ENCODE assay signal across 12 mouse cellular contexts in the genomic region with DNA sequence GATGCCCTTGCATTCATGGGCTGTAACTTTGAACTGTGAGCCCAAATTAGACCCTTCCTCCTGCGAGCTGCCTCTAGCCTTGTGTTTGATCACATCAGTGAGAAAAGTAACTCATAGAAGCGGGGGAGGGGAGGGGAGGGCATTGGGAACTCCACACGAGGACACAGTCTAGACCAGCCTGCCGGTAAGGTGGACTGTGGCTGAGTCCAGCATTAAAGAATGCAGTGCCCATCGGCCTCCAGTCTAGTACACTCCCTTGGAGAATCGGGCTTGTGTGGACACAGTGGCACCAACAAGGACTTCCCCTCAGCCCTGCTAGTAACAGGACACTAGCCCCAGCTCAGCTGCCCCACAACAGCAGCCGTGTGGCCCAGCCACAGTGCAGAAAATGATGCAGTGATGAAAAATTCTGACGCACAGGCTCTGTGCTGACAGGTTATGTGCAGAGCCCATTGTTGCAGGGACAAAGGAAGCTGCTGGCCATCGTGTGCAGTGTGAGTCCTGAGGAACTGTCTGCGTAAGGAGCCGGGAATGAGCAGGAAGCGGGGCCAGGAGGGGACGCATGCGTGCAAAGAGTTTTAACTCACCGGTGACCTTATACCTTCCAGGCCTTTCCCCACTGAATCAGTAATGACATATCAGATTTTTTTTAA. TPM values are rescaled to one million over a fixed set of nuclear protein-coding genes. Genes with fewer than 3 reads are reported as not detected.
DNase-seq lines count a peak whose midpoint lies in the region; ATAC-seq and TF ChIP-seq lines count a peak whose summit lies in the region.
"Had no signal": no experiment of that assay in that cellular context is flagged by ENCODE, and none has a peak within 500 bp of the region (broad histone marks: within the 10 kb centered on the region; RNA-seq: fewer than 3 reads in every experiment).

No protein-coding gene starts in this region.

- peaks cover 4% of the 10 kb centered on the region; the same call in 1 of the 2 replicates for H3K27me3 ChIP-seq in kidney, embryonic 16.5 days (ENCODE audit: insufficient read depth, low read length)
- no peaks in the 10 kb centered on the region for H3K27me3 ChIP-seq in kidney, adult 2 months (replicated peaks; ENCODE audit: control insufficient read depth, insufficient read depth, low read length)
- no peaks in the 10 kb centered on the region for H3K27me3 ChIP-seq in forebrain, embryonic 13.5 days
- no peaks in the 10 kb centered on the region for H3K27me3 ChIP-seq in limb, embryonic 10.5 days (ENCODE audit: low read depth, poor library complexity, severe bottlenecking)
- no peaks in the 10 kb centered on the region for H3K27me3 ChIP-seq in midbrain, postnatal 0 days (ENCODE audit: insufficient read depth, low read length)
- H3K27me3 ChIP-seq: liver, embryonic 12.5 days had no signal

- ATAC-seq in kidney, embryonic 16.5 days (ENCODE audit: low FRiP score, low TSS enrichment) = peak; percentile 35; the same call in 1 of the 2 replicates
- no peak for ATAC-seq in forebrain, embryonic 13.5 days
- ATAC-seq in midbrain, postnatal 0 days (ENCODE audit: low FRiP score) = no peak
- ATAC-seq in activated CD4-positive, CD25-positive, alpha-beta regulatory T cell, adult 4 months = no peak
- ATAC-seq: liver, embryonic 12.5 days had no signal

- H3K9ac ChIP-seq in kidney, embryonic 16.5 days (replicated peaks; ENCODE audit: low read length) = no peak overlapping the region
- peak overlapping the region; percentile 40; the same call in 1 of the 2 replicates for H3K9ac ChIP-seq in forebrain, embryonic 13.5 days
- H3K9ac ChIP-seq in midbrain, postnatal 0 days (replicated peaks; ENCODE audit: low read length, poor library complexity, severe bottlenecking) = peak overlapping the region; percentile 8; the same call in 1 of the 2 replicates
- H3K9ac ChIP-seq: liver, embryonic 12.5 days had no signal

- peaks cover 16% of the 10 kb centered on the region for H3K4me1 ChIP-seq in kidney, embryonic 16.5 days (ENCODE audit: insufficient read depth, low read length)
- H3K4me1 ChIP-seq in kidney, adult 2 months (ENCODE audit: control insufficient read depth, insufficient read depth, low read length) = no peaks in the 10 kb centered on the region
- peaks cover 5% of the 10 kb centered on the region; the same call in 1 of the 2 replicates for H3K4me1 ChIP-seq in forebrain, embryonic 13.5 days
- peaks cover 41% of the 10 kb centered on the region for H3K4me1 ChIP-seq in limb, embryonic 10.5 days
- H3K4me1 ChIP-seq in midbrain, postnatal 0 days (ENCODE audit: insufficient read depth, low read length) = no peaks in the 10 kb centered on the region
- H3K4me1 ChIP-seq: liver, embryonic 12.5 days had no signal

- no peaks in the 10 kb centered on the region for H3K9me3 ChIP-seq in kidney, embryonic 16.5 days (ENCODE audit: low read length)
- no peaks in the 10 kb centered on the region for H3K9me3 ChIP-seq in forebrain, embryonic 13.5 days (replicated peaks)
- H3K9me3 ChIP-seq in limb, embryonic 10.5 days (replicated peaks) = no peaks in the 10 kb centered on the region
- H3K9me3 ChIP-seq in midbrain, postnatal 0 days (ENCODE audit: low read length) = no peaks in the 10 kb centered on the region
- H3K9me3 ChIP-seq: liver, embryonic 12.5 days had no signal

- no peak overlapping the region for H3K4me2 ChIP-seq in kidney, embryonic 16.5 days (replicated peaks; ENCODE audit: low read depth, low read length)
- H3K4me2 ChIP-seq in forebrain, embryonic 13.5 days = no peak overlapping the region
- no peak overlapping the region for H3K4me2 ChIP-seq in midbrain, postnatal 0 days (ENCODE audit: low read depth, low read length, poor library complexity, severe bottlenecking)
- H3K4me2 ChIP-seq: liver, embryonic 12.5 days had no signal

- no peak overlapping the region for H3K4me3 ChIP-seq in kidney, embryonic 16.5 days (ENCODE audit: low read length)
- H3K4me3 ChIP-seq in kidney, adult 2 months (ENCODE audit: insufficient read depth, low read depth, low read length) = no peak overlapping the region
- no peak overlapping the region for H3K4me3 ChIP-seq in forebrain, embryonic 13.5 days
- no peak overlapping the region for H3K4me3 ChIP-seq in limb, embryonic 10.5 days
- no peak overlapping the region for H3K4me3 ChIP-seq in midbrain, postnatal 0 days (ENCODE audit: low read depth, low read length)
- H3K4me3 ChIP-seq: gastrocnemius, adult 2 months; liver, embryonic 12.5 days had no signal

- no peak for DNase-seq in kidney, adult 2 months
- DNase-seq in limb, embryonic 10.5 days (ENCODE audit: low spot score) = peak; percentile 41
- DNase-seq in midbrain, postnatal 0 days (ENCODE audit: low spot score) = no peak
- no peak for DNase-seq in left cerebral cortex, adult 9 months (ENCODE audit: low spot score in 2 of 2)
- DNase-seq: gastrocnemius, adult 2 months; layer of hippocampus, adult 9-11 months had no signal

- 47% methylated on average over 15 of the region's 15 CpGs for WGBS in kidney, embryonic 16.5 days
- WGBS in kidney, adult 2 months = 36% methylated on average over 15 of the region's 15 CpGs
- WGBS in forebrain, embryonic 13.5 days = 48% methylated on average over 15 of the region's 15 CpGs
- 62% methylated on average over 15 of the region's 15 CpGs for WGBS in limb, embryonic 10.5 days
- WGBS in midbrain, postnatal 0 days = 42% methylated on average over 15 of the region's 15 CpGs

- H3K27ac ChIP-seq in kidney, embryonic 16.5 days (ENCODE audit: low read length) = no peak overlapping the region
- no peak overlapping the region for H3K27ac ChIP-seq in kidney, adult 2 months (ENCODE audit: insufficient read depth, low read depth, low read length)
- H3K27ac ChIP-seq in forebrain, embryonic 13.5 days = no peak overlapping the region
- peak overlapping the region; percentile 83 for H3K27ac ChIP-seq in limb, embryonic 10.5 days
- H3K27ac ChIP-seq in midbrain, postnatal 0 days (ENCODE audit: low read depth, low read length) = no peak overlapping the region
- H3K27ac ChIP-seq: gastrocnemius, adult 2 months; liver, embryonic 12.5 days had no signal

- no peaks in the 10 kb centered on the region for H3K36me3 ChIP-seq in kidney, embryonic 16.5 days (ENCODE audit: insufficient read depth, low read length)
- no peaks in the 10 kb centered on the region for H3K36me3 ChIP-seq in kidney, adult 2 months (ENCODE audit: control insufficient read depth, insufficient read depth, low read length)
- no peaks in the 10 kb centered on the region for H3K36me3 ChIP-seq in forebrain, embryonic 13.5 days (ENCODE audit: poor library complexity, severe bottlenecking)
- H3K36me3 ChIP-seq in limb, embryonic 10.5 days = no peaks in the 10 kb centered on the region
- no peaks in the 10 kb centered on the region for H3K36me3 ChIP-seq in midbrain, postnatal 0 days (ENCODE audit: insufficient read depth, low read length)
- H3K36me3 ChIP-seq: liver, embryonic 12.5 days had no signal

- TF ChIP-seq CTCF in kidney, adult 2 months (conservative IDR thresholded peaks at IDR 0.05; ENCODE audit: insufficient read depth, insufficient read length, low read depth, low read length) = no peak
- TF ChIP-seq CTCF in midbrain, postnatal 0 days (IDR thresholded peaks at IDR 0.05) = no peak

- no peak for TF ChIP-seq POLR2A in kidney, adult 2 months (IDR thresholded peaks at IDR 0.05; ENCODE audit: low read depth, low read length)

RNA-seq across cellular contexts. Expression of a gene that starts 17.8 kb away (rescaled TPM):
- 2.8 and 3.0 TPM in 2 replicates for polyA plus RNA-seq in kidney, embryonic 16.5 days (2015; fragmentation: Nextera tagmentation; extraction: Ambion mirVana)
- polyA plus RNA-seq in kidney, adult 2 months (2012; rRNA removed) = 0.81 and 1.4 TPM in 2 replicates
- not detected in 2 replicates for polyA plus RNA-seq in forebrain, embryonic 13.5 days (2015; fragmentation: Nextera tagmentation; extraction: Ambion mirVana)
- 0.46 and 0.48 TPM in 2 replicates for polyA plus RNA-seq in limb, embryonic 10.5 days (2016; fragmentation: Nextera tagmentation; extraction: Ambion mirVana)
- total RNA-seq in midbrain, postnatal 0 days (2014; rRNA removed) = 0.24 and 0.38 TPM in 2 replicates
- 0.09 and 0.25 TPM in 2 replicates for polyA plus RNA-seq in midbrain, postnatal 0 days (2015; fragmentation: Nextera tagmentation; extraction: Ambion mirVana)
- polyA plus RNA-seq in activated CD4-positive, CD25-positive, alpha-beta regulatory T cell, adult 4 months (2017; shearing (Covaris generic)) = not detected

RNA-seq across cellular contexts. Expression of a gene that starts 50.5 kb away (rescaled TPM):
- 0.09 TPM in 1 of 2 replicates, not detected in the other for polyA plus RNA-seq in kidney, embryonic 16.5 days (2015; fragmentation: Nextera tagmentation; extraction: Ambion mirVana)
- polyA plus RNA-seq in kidney, adult 2 months (2012; rRNA removed) = not detected in 2 replicates
- polyA plus RNA-seq in forebrain, embryonic 13.5 days (2015; fragmentation: Nextera tagmentation; extraction: Ambion mirVana) = 0.06 TPM in 1 of 2 replicates, not detected in the other
- polyA plus RNA-seq in limb, embryonic 10.5 days (2016; fragmentation: Nextera tagmentation; extraction: Ambion mirVana) = 18.5 and 28.9 TPM in 2 replicates
- total RNA-seq in midbrain, postnatal 0 days (2014; rRNA removed) = 0.33 TPM in 1 of 2 replicates, not detected in the other
- 0.44 and 0.55 TPM in 2 replicates for polyA plus RNA-seq in midbrain, postnatal 0 days (2015; fragmentation: Nextera tagmentation; extraction: Ambion mirVana)
- polyA plus RNA-seq in activated CD4-positive, CD25-positive, alpha-beta regulatory T cell, adult 4 months (2017; shearing (Covaris generic)) = not detected
- total RNA-seq: gastrocnemius, adult 2 months had no signal
- polyA plus RNA-seq: cerebellum, adult 2 months; heart, postnatal 0 days; liver, embryonic 12.5 days had no signal

Comparison
In these comparisons a context has a peak if more than half of its experiments do, and no peak if none do; other contexts are left out.
1. RNA of a gene that starts 50.5 kb away (polyA plus RNA-seq): 18.5 to 28.9 TPM in limb, embryonic 10.5 days; 0.44 to 0.55 TPM in midbrain, postnatal 0 days, 0.09 TPM in kidney, embryonic 16.5 days, 0.06 TPM in forebrain, embryonic 13.5 days, not detected in kidney, adult 2 months and not detected in activated CD4-positive, CD25-positive, alpha-beta regulatory T cell, adult 4 months; every median in the first group is over 10 times any median in the second.